Mouse (Mus musculus): Measurements from ENCODE around the gene Fbxl5. TPM values are rescaled to one million over a fixed set of nuclear protein-coding genes. Genes with fewer than 3 reads are reported as not detected.

Fbxl5 gene
- polyA plus RNA-seq (2015; fragmentation: Nextera tagmentation; extraction: Ambion mirVana), result 72.5 and 73.5 TPM in 2 replicates

DNA sequence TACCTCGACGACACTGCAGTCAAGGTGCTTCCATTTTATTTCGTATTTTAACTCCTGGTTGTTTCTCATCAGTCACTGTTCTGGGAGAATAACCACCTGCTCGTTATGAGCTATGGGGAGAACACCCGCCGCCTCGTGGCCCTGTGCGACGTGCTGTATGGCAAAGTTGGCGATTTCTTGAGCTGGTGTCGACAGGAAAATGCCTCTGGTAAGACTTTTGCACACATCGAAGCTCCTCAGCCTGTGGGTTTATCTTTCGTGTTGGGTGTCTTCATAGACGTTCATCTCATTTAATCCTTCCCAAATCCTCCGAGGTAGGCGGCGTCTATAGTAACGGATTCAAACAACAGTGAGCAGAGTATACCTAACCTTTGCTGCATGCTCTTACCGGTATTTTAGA is at the start of gene Fbxl5:
TSS of gene Fbxl5 (minus strand) at position 101 of the 400 bp plus-strand sequence.
- H3K9me3 ChIP-seq (ENCODE audit: control insufficient read depth, low read length), result no peaks in the 10 kb centered on the region
- H3K36me3 ChIP-seq (ENCODE audit: control insufficient read depth, insufficient read depth, low read length), result no peaks in the 10 kb centered on the region
- H3K27ac ChIP-seq (ENCODE audit: low read length), result peak within 1 kb of the TSS; percentile 13; the same call in 1 of the 2 replicates
- peaks cover 5% of the 10 kb centered on the region; the same call in 1 of the 2 replicates for H3K4me1 ChIP-seq (replicated peaks; ENCODE audit: control insufficient read depth, insufficient read depth, low read length)
- no peak within 1 kb of the TSS for H3K4me3 ChIP-seq (ENCODE audit: low read length)
- no peak within 1 kb of the TSS for H3K4me2 ChIP-seq (ENCODE audit: low read depth, low read length)
- no peaks in the 10 kb centered on the region for H3K27me3 ChIP-seq (ENCODE audit: control insufficient read depth, insufficient read depth, low read depth, low read length)
- H3K9ac ChIP-seq (ENCODE audit: low read length), result no peak within 1 kb of the TSS
- ATAC-seq (ENCODE audit: low read depth), result no peak
- 80% methylated on average over 19 of the region's 19 CpGs for WGBS

- Histone ChIP-seq H3K36me3 (ENCODE audit: control insufficient read depth, insufficient read depth, low read length) (no peaks in the 10 kb centered on the region), H3K9ac (ENCODE audit: low read length) (peak overlapping the region; percentile 61), H3K4me1 (replicated peaks; ENCODE audit: control insufficient read depth, insufficient read depth, low read length) (no peaks in the 10 kb centered on the region; the same call in 1 of the 2 replicates), H3K27ac (ENCODE audit: low read length) (peak overlapping the region; percentile 38), H3K4me3 (ENCODE audit: low read length) (peak overlapping the region; percentile 48), H3K4me2 (ENCODE audit: low read depth, low read length) (peak overlapping the region; percentile 66), H3K9me3 (ENCODE audit: control insufficient read depth, low read length) (no peaks in the 10 kb centered on the region), H3K27me3 (ENCODE audit: control insufficient read depth, insufficient read depth, low read depth, low read length) (no peaks in the 10 kb centered on the region)
- WGBS, result 3% methylated on average over 28 of the region's 28 CpGs
- ATAC-seq (ENCODE audit: low read depth), result peak; percentile 80
Measured at GRCm38 (mm10) chr5:43868711-43869600, 47.5 kb upstream of the Fbxl5 start.

GRCm38 (mm10) chr5:43868253-43868652 is 46.8 kb upstream of the Fbxl5 start, which contains the start of gene Cd38:
TSS of gene Cd38 (plus strand) at chr5:43868553.
- Histone ChIP-seq H3K4me3 (ENCODE audit: low read length) (peak within 1 kb of the TSS; percentile 48), H3K36me3 (ENCODE audit: control insufficient read depth, insufficient read depth, low read length) (no peaks in the 10 kb centered on the region), H3K4me2 (ENCODE audit: low read depth, low read length) (peak within 1 kb of the TSS; percentile 66), H3K9me3 (ENCODE audit: control insufficient read depth, low read length) (no peaks in the 10 kb centered on the region), H3K27ac (ENCODE audit: low read length) (peak within 1 kb of the TSS; percentile 38), H3K4me1 (replicated peaks; ENCODE audit: control insufficient read depth, insufficient read depth, low read length) (no peaks in the 10 kb centered on the region; the same call in 1 of the 2 replicates), H3K9ac (ENCODE audit: low read length) (peak within 1 kb of the TSS; percentile 61), H3K27me3 (ENCODE audit: control insufficient read depth, insufficient read depth, low read depth, low read length) (no peaks in the 10 kb centered on the region)
- ATAC-seq (ENCODE audit: low read depth), result no peak

- Histone ChIP-seq H3K27me3 (ENCODE audit: control insufficient read depth, insufficient read depth, low read depth, low read length) (no peaks in the 10 kb centered on the region), H3K9me3 (ENCODE audit: control insufficient read depth, low read length) (no peaks in the 10 kb centered on the region), H3K36me3 (ENCODE audit: control insufficient read depth, insufficient read depth, low read length) (no peaks in the 10 kb centered on the region), H3K27ac (ENCODE audit: low read length) (no peak overlapping the region), H3K4me2 (ENCODE audit: low read depth, low read length) (no peak overlapping the region), H3K4me3 (ENCODE audit: low read length) (no peak overlapping the region), H3K9ac (ENCODE audit: low read length) (no peak overlapping the region), H3K4me1 (replicated peaks; ENCODE audit: control insufficient read depth, insufficient read depth, low read length) (no peaks in the 10 kb centered on the region; the same call in 1 of the 2 replicates)
- no peak for ATAC-seq (ENCODE audit: low read depth)
- WGBS, result 53% methylated on average over 2 of the region's 2 CpGs
Measured at GRCm38 (mm10) chr5:43865316-43865715, 43.9 kb upstream of the Fbxl5 start.

DNA sequence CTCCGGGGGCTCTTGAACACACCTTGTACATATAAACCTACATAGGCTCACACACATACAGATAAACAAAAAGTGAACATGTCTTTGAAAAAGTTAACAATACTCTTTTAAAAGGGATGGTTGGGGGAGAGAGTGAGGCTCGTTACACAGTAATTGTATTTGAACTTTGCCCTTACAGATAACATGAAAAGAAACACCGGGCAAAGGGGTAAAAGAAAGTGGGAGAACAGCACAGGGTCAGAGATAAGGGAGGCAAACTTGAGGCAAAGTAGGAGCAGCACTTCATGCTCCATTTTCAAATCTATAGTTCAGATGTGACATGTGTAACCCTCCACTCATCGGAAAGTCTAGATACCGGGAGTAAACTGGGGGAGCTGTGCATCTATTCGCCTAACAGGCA is 42.2 kb upstream of the Fbxl5 start:
- no peak for ATAC-seq (ENCODE audit: low read depth)
- H3K4me3 ChIP-seq (ENCODE audit: low read length), result no peak overlapping the region
- H3K9ac ChIP-seq (ENCODE audit: low read length), result no peak overlapping the region
- 37% methylated on average over 6 of the region's 6 CpGs for WGBS
- no peaks in the 10 kb centered on the region; the same call in 1 of the 2 replicates for H3K4me1 ChIP-seq (replicated peaks; ENCODE audit: control insufficient read depth, insufficient read depth, low read length)
- no peaks in the 10 kb centered on the region for H3K27me3 ChIP-seq (ENCODE audit: control insufficient read depth, insufficient read depth, low read depth, low read length)
- H3K36me3 ChIP-seq (ENCODE audit: control insufficient read depth, insufficient read depth, low read length), result no peaks in the 10 kb centered on the region
- H3K9me3 ChIP-seq (ENCODE audit: control insufficient read depth, low read length), result no peaks in the 10 kb centered on the region
- H3K4me2 ChIP-seq (ENCODE audit: low read depth, low read length), result no peak overlapping the region
- no peak overlapping the region for H3K27ac ChIP-seq (ENCODE audit: low read length)

DNA sequence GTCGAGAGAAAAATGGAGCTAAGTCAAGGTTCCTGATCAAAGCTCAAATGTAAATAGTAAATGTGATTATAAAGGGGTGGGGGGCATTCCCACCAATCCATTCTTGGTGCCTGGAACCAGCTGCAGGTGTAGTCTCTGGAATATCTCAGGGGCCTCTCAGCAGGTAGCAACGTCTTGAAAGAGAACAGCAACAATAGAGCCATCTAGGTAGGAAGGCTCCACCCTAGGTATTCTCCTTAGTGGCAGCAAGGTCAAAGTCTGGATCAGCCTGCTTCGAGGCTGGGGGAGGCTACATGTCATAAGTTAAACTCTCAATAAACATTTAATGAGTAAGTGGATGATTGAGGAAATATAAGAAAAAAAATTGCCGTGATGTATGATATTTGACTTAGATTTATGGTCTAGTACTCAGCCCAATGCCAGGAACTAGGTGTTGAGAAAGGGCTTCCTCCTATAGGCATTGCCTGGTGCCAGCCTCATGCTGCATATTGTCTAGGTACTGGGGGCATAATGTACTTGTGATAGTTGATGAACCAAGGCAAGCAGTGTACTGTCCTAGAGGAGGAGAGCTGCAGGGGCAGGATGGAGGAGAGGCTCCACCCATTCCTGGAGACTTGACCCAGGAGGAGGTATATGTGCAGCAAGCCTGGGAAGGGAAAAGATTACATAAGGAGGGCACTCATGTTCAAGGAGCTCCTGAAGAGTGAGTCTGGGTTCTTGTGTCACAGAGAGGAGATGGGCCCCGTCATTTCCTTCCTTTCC is 39.4 kb upstream of the Fbxl5 start:
- no peak for ATAC-seq (ENCODE audit: low read depth)
- Histone ChIP-seq H3K27me3 (ENCODE audit: control insufficient read depth, insufficient read depth, low read depth, low read length) (no peaks in the 10 kb centered on the region), H3K4me1 (replicated peaks; ENCODE audit: control insufficient read depth, insufficient read depth, low read length) (no peaks in the 10 kb centered on the region), H3K9me3 (ENCODE audit: control insufficient read depth, low read length) (no peaks in the 10 kb centered on the region), H3K4me2 (ENCODE audit: low read depth, low read length) (no peak overlapping the region), H3K4me3 (ENCODE audit: low read length) (no peak overlapping the region), H3K27ac (ENCODE audit: low read length) (no peak overlapping the region), H3K9ac (ENCODE audit: low read length) (no peak overlapping the region), H3K36me3 (ENCODE audit: control insufficient read depth, insufficient read depth, low read length) (no peaks in the 10 kb centered on the region)
- 59% methylated on average over 5 of the region's 5 CpGs for WGBS

- Histone ChIP-seq H3K27me3 (ENCODE audit: control insufficient read depth, insufficient read depth, low read depth, low read length) (no peaks in the 10 kb centered on the region), H3K4me1 (replicated peaks; ENCODE audit: control insufficient read depth, insufficient read depth, low read length) (0 out of 2 replicates have a peak, but pooled peaks cover 2% of the 10 kb centered on the region), H3K4me3 (ENCODE audit: low read length) (no peak overlapping the region), H3K4me2 (ENCODE audit: low read depth, low read length) (no peak overlapping the region), H3K27ac (ENCODE audit: low read length) (no peak overlapping the region), H3K9ac (ENCODE audit: low read length) (no peak overlapping the region), H3K36me3 (ENCODE audit: control insufficient read depth, insufficient read depth, low read length) (no peaks in the 10 kb centered on the region), H3K9me3 (ENCODE audit: control insufficient read depth, low read length) (no peaks in the 10 kb centered on the region)
- no peak for ATAC-seq (ENCODE audit: low read depth)
- WGBS, result 86% methylated on average over 5 of the region's 5 CpGs
Measured at GRCm38 (mm10) chr5:43860096-43860495, 38.7 kb upstream of the Fbxl5 start.

DNA sequence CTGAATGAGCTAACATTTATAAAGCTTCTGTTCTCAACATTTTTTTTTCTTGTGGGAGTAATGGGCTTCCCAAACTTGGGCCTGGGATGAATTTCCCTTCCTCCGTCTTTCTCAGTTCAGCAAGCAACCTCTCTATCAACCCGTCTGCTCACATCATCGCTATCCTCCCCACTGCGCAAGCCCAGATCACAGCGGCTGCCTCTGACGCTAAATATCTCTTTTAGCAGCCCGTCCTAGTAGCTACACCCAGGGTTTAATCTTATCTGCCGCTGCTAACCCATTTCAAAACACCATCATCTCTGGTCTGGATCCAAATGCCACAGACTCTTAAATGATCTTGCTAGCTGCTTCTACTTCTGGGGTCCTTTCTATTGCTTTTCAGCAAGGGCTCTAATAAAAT is 38.2 kb upstream of the Fbxl5 start:
- H3K4me3 ChIP-seq (ENCODE audit: low read length), result no peak overlapping the region
- H3K36me3 ChIP-seq (ENCODE audit: control insufficient read depth, insufficient read depth, low read length), result no peaks in the 10 kb centered on the region
- ATAC-seq (ENCODE audit: low read depth), result no peak
- H3K27ac ChIP-seq (ENCODE audit: low read length), result no peak overlapping the region
- H3K4me2 ChIP-seq (ENCODE audit: low read depth, low read length), result no peak overlapping the region
- H3K4me1 ChIP-seq (replicated peaks; ENCODE audit: control insufficient read depth, insufficient read depth, low read length), result 0 out of 2 replicates have a peak, but pooled peaks cover 2% of the 10 kb centered on the region
- H3K9me3 ChIP-seq (ENCODE audit: control insufficient read depth, low read length), result no peaks in the 10 kb centered on the region
- H3K27me3 ChIP-seq (ENCODE audit: control insufficient read depth, insufficient read depth, low read depth, low read length), result no peaks in the 10 kb centered on the region
- H3K9ac ChIP-seq (ENCODE audit: low read length), result no peak overlapping the region
- WGBS, result 67% methylated on average over 8 of the region's 8 CpGs

DNA sequence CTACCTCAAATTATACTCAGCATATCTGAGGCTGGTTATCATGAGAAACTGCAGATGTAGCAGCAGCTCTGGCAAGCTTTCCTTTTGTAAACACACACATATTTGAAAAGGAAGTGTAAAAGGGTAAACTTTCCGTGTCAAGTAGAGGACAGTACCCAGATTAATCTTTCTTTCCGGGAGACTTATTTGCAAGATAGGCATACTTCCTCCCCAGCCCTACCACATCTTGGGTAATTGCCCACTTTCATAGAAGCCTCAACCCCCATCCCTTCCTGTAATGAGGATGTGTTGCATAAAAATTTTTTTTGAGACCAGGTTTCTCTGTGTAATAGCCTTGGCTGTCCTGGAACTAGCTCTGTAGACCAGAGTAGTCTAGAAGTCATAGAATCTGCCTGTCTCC is 34.3 kb upstream of the Fbxl5 start:
- Histone ChIP-seq H3K4me1 (replicated peaks; ENCODE audit: control insufficient read depth, insufficient read depth, low read length) (0 out of 2 replicates have a peak, but pooled peaks cover 2% of the 10 kb centered on the region), H3K4me3 (ENCODE audit: low read length) (no peak overlapping the region), H3K4me2 (ENCODE audit: low read depth, low read length) (no peak overlapping the region), H3K27me3 (ENCODE audit: control insufficient read depth, insufficient read depth, low read depth, low read length) (no peaks in the 10 kb centered on the region), H3K9me3 (ENCODE audit: control insufficient read depth, low read length) (no peaks in the 10 kb centered on the region), H3K36me3 (ENCODE audit: control insufficient read depth, insufficient read depth, low read length) (no peaks in the 10 kb centered on the region), H3K27ac (ENCODE audit: low read length) (peak overlapping the region; percentile 55), H3K9ac (ENCODE audit: low read length) (no peak overlapping the region)
- WGBS, result 0% methylated on average over 2 of the region's 2 CpGs
- peak; percentile 83 for ATAC-seq (ENCODE audit: low read depth)
